Mouse (Mus musculus) midbrain, embryonic 14.5 days (tissue): ENCODE results near the gene Ugt1a6a. TPM values are rescaled to one million over a fixed set of nuclear protein-coding genes. Genes with fewer than 3 reads are reported as not detected.

Experiments used
- ATAC-seq: fragments of 200-750 bp; cut with Nextera tagmentation; 2 replicates; pipeline ENCODE4 v1.8.0; 2017; ENCODE audit warnings: moderate number of reproducible peaks, moderate library complexity; ENCODE audit not compliant: low FRiP score, low TSS enrichment
- DNase-seq: peaks from one replicate; pipeline ENCODE4 v3.0.0-alpha.2; 2015
- H3K27ac ChIP-seq: fragments of 300-500 bp; sonication (generic); replicated peaks from 2 replicates; pipeline ENCODE4 v1.5.1; 2014; ENCODE audit warnings: mild to moderate bottlenecking, low read depth, low read length, moderate library complexity
- H3K27me3 ChIP-seq: fragments of 300-500 bp; sonication (generic); 2 replicates; pipeline ENCODE4 v1.6.1; 2014; ENCODE audit warnings: low read length, control low read depth, mixed read lengths; ENCODE audit not compliant: control insufficient read depth, insufficient read depth
- H3K36me3 ChIP-seq: fragments of 300-500 bp; sonication (generic); 2 replicates; pipeline ENCODE4 v1.6.1; 2014; ENCODE audit warnings: low read length, control low read depth; ENCODE audit not compliant: control insufficient read depth, insufficient read depth
- H3K4me1 ChIP-seq: fragments of 300-500 bp; sonication (generic); 2 replicates; pipeline ENCODE4 v1.6.1; 2014; ENCODE audit warnings: mild to moderate bottlenecking, antibody characterized with exemption, low read length, control low read depth; ENCODE audit not compliant: control insufficient read depth, insufficient read depth
- H3K4me2 ChIP-seq: fragments of 300-500 bp; sonication (generic); 2 replicates; pipeline ENCODE4 v1.6.1; 2014; ENCODE audit warnings: mild to moderate bottlenecking, low read length, moderate library complexity
- H3K4me3 ChIP-seq: fragments of 300-500 bp; sonication (generic); replicated peaks from 2 replicates; pipeline ENCODE4 v1.5.1; 2014; ENCODE audit warnings: low read depth, low read length
- H3K9ac ChIP-seq: fragments of 300-500 bp; sonication (generic); replicated peaks from 2 replicates; pipeline ENCODE4 v1.6.1; 2014; ENCODE audit warnings: mild to moderate bottlenecking, low read length, moderate library complexity
- H3K9me3 ChIP-seq: fragments of 300-500 bp; sonication (generic); 2 replicates; pipeline ENCODE4 v1.6.1; 2016; ENCODE audit warnings: low read length, control low read depth, mixed read lengths; ENCODE audit not compliant: control insufficient read depth
- WGBS: fragments of 180-500 bp; shearing (Covaris S2); extraction: QIAGEN DNeasy Blood & Tissue Kit; methylation state at CpG from one replicate; pipeline ENCODE4 v1.1.7; 2014; 5-methylcytosine and 5-hydroxymethylcytosine counted together
- polyA plus RNA-seq: library from polyadenylated mRNA; unstranded; fragments of >200 nt; fragmentation: Nextera tagmentation; extraction: Ambion mirVana; gene quantifications from 2 replicates; pipeline ENCODE4 v1.2.1, GENCODE M21; 2014

The Ugt1a6a gene
- polyA plus RNA-seq, 1 experiment from 2014 or later, result 0.72 TPM

- H3K4me1 ChIP-seq, result no peaks in the 10 kb centered on the region
- H3K4me3 ChIP-seq, result no peak overlapping the region
- 74% methylated on average over 8 of the region's 8 CpGs for WGBS
- H3K9ac ChIP-seq, result no peak overlapping the region
- no peak overlapping the region for H3K4me2 ChIP-seq
- DNase-seq (no peak), ATAC-seq (no peak)
- H3K27me3 ChIP-seq, result no peaks in the 10 kb centered on the region
- peaks cover 92% of the 10 kb centered on the region for H3K9me3 ChIP-seq
- H3K36me3 ChIP-seq, result no peaks in the 10 kb centered on the region
- no peak overlapping the region for H3K27ac ChIP-seq
Measured at GRCm38 (mm10) chr1:88253106-88253505, 118.5 kb downstream of the Ugt1a6a start.

- H3K9me3 ChIP-seq, result peaks cover 88% of the 10 kb centered on the region
- no peak overlapping the region for H3K9ac ChIP-seq
- no peak overlapping the region for H3K27ac ChIP-seq
- no peaks in the 10 kb centered on the region for H3K36me3 ChIP-seq
- no peak overlapping the region for H3K4me2 ChIP-seq
- DNase-seq, result no peak
- H3K4me1 ChIP-seq, result no peaks in the 10 kb centered on the region
- H3K27me3 ChIP-seq, result no peaks in the 10 kb centered on the region
- H3K4me3 ChIP-seq, result no peak overlapping the region
- no peak for ATAC-seq
- 76% methylated on average over 6 of the region's 6 CpGs for WGBS
Measured at GRCm38 (mm10) chr1:88253540-88253939, 118.9 kb downstream of the Ugt1a6a start.

GRCm38 (mm10) chr1:88254793-88255465 is 120.3 kb downstream of the Ugt1a6a start:
- no peak overlapping the region for H3K9ac ChIP-seq
- WGBS, result 88% methylated on average over 12 of the region's 12 CpGs

GRCm38 (mm10) chr1:88255466-88255857 is 120.9 kb downstream of the Ugt1a6a start:
- WGBS, result 56% methylated on average over 2 of the region's 2 CpGs
- ATAC-seq, result peak; percentile 2; the same call in 1 of the 2 replicates
- peaks cover 11% of the 10 kb centered on the region for H3K36me3 ChIP-seq
- no peak for DNase-seq
- H3K27me3 ChIP-seq, result no peaks in the 10 kb centered on the region
- H3K9ac ChIP-seq, result no peak overlapping the region
- H3K9me3 ChIP-seq, result peaks cover 69% of the 10 kb centered on the region
- no peak overlapping the region for H3K27ac ChIP-seq
- no peak overlapping the region for H3K4me3 ChIP-seq
- no peak overlapping the region for H3K4me2 ChIP-seq
- H3K4me1 ChIP-seq, result no peaks in the 10 kb centered on the region

More at GRCm38 (mm10) chr1:88254793-88255465, 120.3 kb downstream of the Ugt1a6a start:
- peaks cover 6% of the 10 kb centered on the region for H3K36me3 ChIP-seq
- H3K27ac ChIP-seq, result no peak overlapping the region
- no peaks in the 10 kb centered on the region for H3K4me1 ChIP-seq
- ATAC-seq, result peak; percentile 7; the same call in 1 of the 2 replicates
- DNase-seq, result no peak
- no peak overlapping the region for H3K4me3 ChIP-seq
- no peak overlapping the region for H3K4me2 ChIP-seq
- H3K9me3 ChIP-seq, result peaks cover 74% of the 10 kb centered on the region
- no peaks in the 10 kb centered on the region for H3K27me3 ChIP-seq

GRCm38 (mm10) chr1:88255989-88256754 is 121.6 kb downstream of the Ugt1a6a start:
- H3K27ac ChIP-seq, result no peak overlapping the region
- peaks cover 62% of the 10 kb centered on the region for H3K9me3 ChIP-seq
- H3K36me3 ChIP-seq, result peaks cover 18% of the 10 kb centered on the region
- H3K4me3 ChIP-seq, result no peak overlapping the region
- no peaks in the 10 kb centered on the region for H3K27me3 ChIP-seq
- DNase-seq (no peak), ATAC-seq (no peak; the same call in 1 of the 2 replicates)
- WGBS, result 79% methylated on average over 13 of the region's 13 CpGs
- H3K4me1 ChIP-seq, result no peaks in the 10 kb centered on the region
- no peak overlapping the region for H3K4me2 ChIP-seq
- H3K9ac ChIP-seq, result no peak overlapping the region

- Histone ChIP-seq H3K36me3 (peaks cover 27% of the 10 kb centered on the region), H3K27me3 (no peaks in the 10 kb centered on the region), H3K4me2 (no peak overlapping the region), H3K9ac (no peak overlapping the region), H3K9me3 (peaks cover 56% of the 10 kb centered on the region), H3K4me3 (no peak overlapping the region), H3K27ac (no peak overlapping the region), H3K4me1 (no peaks in the 10 kb centered on the region)
- DNase-seq (no peak), ATAC-seq (no peak)
- 81% methylated on average over 10 of the region's 10 CpGs for WGBS
Measured at GRCm38 (mm10) chr1:88256886-88257663, 122.5 kb downstream of the Ugt1a6a start.

GRCm38 (mm10) chr1:88257681-88258080 is 123.1 kb downstream of the Ugt1a6a start:
- Histone ChIP-seq H3K27me3 (no peaks in the 10 kb centered on the region), H3K4me2 (no peak overlapping the region), H3K4me3 (no peak overlapping the region), H3K9me3 (peaks cover 50% of the 10 kb centered on the region), H3K4me1 (no peaks in the 10 kb centered on the region), H3K36me3 (peaks cover 33% of the 10 kb centered on the region), H3K27ac (no peak overlapping the region), H3K9ac (no peak overlapping the region)
- 79% methylated on average over 6 of the region's 6 CpGs for WGBS
- ATAC-seq (no peak), DNase-seq (no peak)

- no peak for DNase-seq
- Histone ChIP-seq H3K9me3 (peaks cover 43% of the 10 kb centered on the region), H3K4me3 (no peak overlapping the region), H3K27me3 (no peaks in the 10 kb centered on the region), H3K4me2 (no peak overlapping the region), H3K27ac (no peak overlapping the region), H3K4me1 (no peaks in the 10 kb centered on the region), H3K9ac (no peak overlapping the region), H3K36me3 (peaks cover 40% of the 10 kb centered on the region)
- WGBS, result 69% methylated on average over 6 of the region's 6 CpGs
- ATAC-seq, result no peak
Measured at GRCm38 (mm10) chr1:88258361-88258760, 123.8 kb downstream of the Ugt1a6a start.
